Mouse (Mus musculus) lung, adult 2 months (tissue): ENCODE measurements around the gene Hyal1. TPM values are rescaled to one million over a fixed set of nuclear protein-coding genes. Genes with fewer than 3 reads are reported as not detected.

ENCODE experiments used
- DNase-seq: peaks from one replicate; pipeline ENCODE4 v3.0.0; 2022
- H3K4me1 ChIP-seq: fragments of 200-500 bp; 2 replicates; pipeline ENCODE4 v1.6.1; 2011; ENCODE audit warnings: low read length; ENCODE audit not compliant: control insufficient read depth, insufficient read depth
- H3K4me3 ChIP-seq: fragments of 200-500 bp; replicated peaks from 2 replicates; pipeline ENCODE3; 2011; ENCODE audit warnings: low read depth, mild to moderate bottlenecking, control low read depth, low read length; ENCODE audit errors: extremely low read depth
- CTCF ChIP-seq: fragments of 200-500 bp; IDR thresholded peaks from 2 replicates; pipeline ENCODE4 v1.5.1; 2011; ENCODE audit warnings: mild to moderate bottlenecking, low read length, control low read depth; ENCODE audit not compliant: insufficient read depth
- POLR2A ChIP-seq: fragments of 200-500 bp; IDR thresholded peaks from 2 replicates; pipeline ENCODE4 v1.6.1; 2011; ENCODE audit warnings: low read depth, mild to moderate bottlenecking, control low read depth, low read length, borderline replicate concordance; ENCODE audit errors: extremely low read depth
- WGBS: fragments of 180-500 bp; shearing (Covaris S2); methylation state at CpG from one replicate; pipeline ENCODE4 v1.1.7; 2018; 5-methylcytosine and 5-hydroxymethylcytosine counted together
- polyA plus RNA-seq: library from polyadenylated mRNA; depleted of rRNA; stranded (reverse); fragments of >200 nt; gene quantifications from 2 replicates; pipeline ENCODE4 v1.2.3, GENCODE M21; 2012

The Hyal1 gene
- polyA plus RNA-seq, 1 experiment, result 26.5 TPM

GRCm38 (mm10) chr9:107549297-107550074 lies 27.2 kb upstream of the Hyal1 start:
- Histone ChIP-seq H3K4me3 (no peak overlapping the region), H3K4me1 (peaks cover 19% of the 10 kb centered on the region)
- DNase-seq, result no peak
- 84% methylated on average over 20 of the region's 20 CpGs for WGBS
- TF ChIP-seq POLR2A, result no peak
- no peak for TF ChIP-seq CTCF

GRCm38 (mm10) chr9:107550491-107551116 lies 26.1 kb upstream of the Hyal1 start:
- WGBS, result 55% methylated on average over 23 of the region's 23 CpGs
- no peak for DNase-seq
- TF ChIP-seq POLR2A (no peak), CTCF (no peak)
- peaks cover 19% of the 10 kb centered on the region for H3K4me1 ChIP-seq
- no peak overlapping the region for H3K4me3 ChIP-seq

- TF ChIP-seq POLR2A (peak; percentile 42; the same call in 1 of the 2 replicates), CTCF (no peak)
- peak within 1 kb of the TSS; percentile 61 for H3K4me3 ChIP-seq
- peak; percentile 68 for DNase-seq
- WGBS, result 3% methylated on average over 63 of the region's 63 CpGs
- peaks cover 19% of the 10 kb centered on the region for H3K4me1 ChIP-seq
Measured at GRCm38 (mm10) chr9:107551117-107551889, 25.4 kb upstream of the Hyal1 start, which contains the start of gene Rassf1. TSS of gene Rassf1 (plus strand) at chr9:107551555.

DNA sequence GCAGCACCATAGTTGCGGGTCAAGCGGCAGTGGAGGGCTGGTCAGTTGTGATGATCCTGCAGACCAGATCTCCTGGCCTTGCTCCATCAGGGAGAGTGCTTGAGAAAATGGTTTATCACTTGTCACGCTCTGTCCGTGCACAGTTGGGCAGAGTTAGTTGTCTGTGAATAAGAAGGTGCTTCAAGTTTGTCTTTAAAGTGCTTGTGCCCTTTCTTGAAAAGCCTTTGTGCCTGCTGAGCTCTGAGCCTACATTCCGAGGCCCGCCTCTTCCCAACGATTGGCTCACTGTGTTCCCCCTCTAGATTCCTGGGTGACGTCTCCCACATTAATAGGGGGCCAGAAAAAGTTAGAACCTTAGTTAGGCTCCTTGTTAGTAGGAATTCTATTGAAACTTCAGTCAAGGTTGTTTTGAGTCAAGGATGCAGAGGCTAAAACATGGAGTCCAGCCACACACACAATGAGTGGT lies 24.8 kb upstream of the Hyal1 start:
- DNase-seq, result no peak
- TF ChIP-seq CTCF (no peak), POLR2A (no peak)
- 23% methylated on average over 8 of the region's 8 CpGs for WGBS
- H3K4me3 ChIP-seq, result peak overlapping the region; percentile 61
- H3K4me1 ChIP-seq, result peaks cover 19% of the 10 kb centered on the region

DNA sequence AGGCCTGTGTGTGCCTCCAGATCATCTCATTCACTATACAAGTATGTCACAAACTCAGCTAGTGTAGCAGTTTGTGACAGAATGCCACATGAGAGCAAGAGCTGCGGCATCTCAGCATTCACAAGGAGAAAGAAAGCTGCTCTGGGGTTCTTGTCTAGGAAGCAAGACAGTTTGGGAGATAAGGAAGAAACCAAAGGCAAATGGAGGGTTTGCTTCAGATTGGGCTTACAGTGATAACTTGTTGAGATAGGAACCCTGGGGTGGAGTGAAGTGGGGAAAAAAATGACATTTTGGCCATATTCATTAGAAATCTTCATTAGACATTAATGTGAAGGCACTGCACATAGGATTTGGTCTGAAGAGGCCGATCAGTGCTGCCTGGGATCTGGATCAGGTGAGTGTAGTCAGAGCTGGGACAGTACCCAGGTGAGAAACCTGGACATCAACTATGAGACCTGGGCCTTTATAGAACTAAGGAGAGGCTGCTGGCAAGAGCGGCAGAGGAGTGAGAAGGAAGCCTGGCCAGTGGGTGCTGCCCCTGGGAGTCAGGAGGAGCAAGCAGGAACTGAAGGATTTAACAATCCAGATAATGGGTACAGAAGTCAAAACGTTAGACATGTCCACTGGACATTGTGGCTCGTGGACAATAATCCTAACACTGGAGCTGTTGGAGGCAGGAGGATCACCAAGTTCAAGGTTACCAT lies 23.9 kb upstream of the Hyal1 start:
- TF ChIP-seq POLR2A (no peak), CTCF (no peak)
- no peak for DNase-seq
- Histone ChIP-seq H3K4me3 (no peak overlapping the region), H3K4me1 (peaks cover 19% of the 10 kb centered on the region)
- 82% methylated on average over 5 of the region's 5 CpGs for WGBS

GRCm38 (mm10) chr9:107553541-107554318 lies 23.0 kb upstream of the Hyal1 start:
- peaks cover 19% of the 10 kb centered on the region for H3K4me1 ChIP-seq
- peak overlapping the region; percentile 54 for H3K4me3 ChIP-seq
- WGBS, result 7% methylated on average over 37 of the region's 37 CpGs
- TF ChIP-seq POLR2A (no peak), CTCF (no peak)
- DNase-seq, result peak; percentile 53

DNA sequence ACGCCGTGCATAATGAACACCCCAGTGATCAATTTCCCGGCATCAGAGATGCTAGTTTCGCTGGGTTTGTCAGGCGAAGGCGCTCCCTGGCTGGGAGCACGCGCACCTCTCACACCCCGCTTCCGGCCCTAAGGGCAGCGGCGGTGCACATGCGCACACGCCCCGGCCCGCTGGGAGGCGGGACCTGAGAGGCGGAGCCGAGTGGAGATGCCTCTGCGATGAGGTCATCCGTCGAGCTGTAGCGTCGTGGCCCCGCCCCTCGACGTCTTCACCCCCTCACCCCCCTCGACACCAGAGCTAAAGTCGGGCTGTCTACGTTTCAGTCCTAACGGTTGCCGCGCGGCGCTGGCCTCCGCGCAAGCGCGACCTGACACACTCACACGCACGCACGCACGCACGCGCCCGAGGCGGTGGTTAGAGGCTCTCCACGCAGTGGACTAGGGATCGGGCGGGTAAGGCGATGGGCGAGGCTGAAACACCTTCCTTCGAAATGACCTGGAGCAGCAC lies 22.4 kb upstream of the Hyal1 start:
- under 1% methylated on average over 53 of the region's 53 CpGs for WGBS
- peak; percentile 91 for DNase-seq

GRCm38 (mm10) chr9:107555031-107555457 lies 21.7 kb upstream of the Hyal1 start:
- Histone ChIP-seq H3K4me3 (peak overlapping the region; percentile 94), H3K4me1 (peaks cover 19% of the 10 kb centered on the region)
- DNase-seq, result peak; percentile 73
- TF ChIP-seq CTCF (no peak), POLR2A (peak; percentile 80; the same call in 1 of the 2 replicates)
- WGBS, result under 1% methylated on average over 23 of the region's 23 CpGs

More for the DNA sequence above, 22.4 kb upstream of the Hyal1 start:
- TF ChIP-seq POLR2A, result peak; percentile 86
- no peak for TF ChIP-seq CTCF
- peaks cover 19% of the 10 kb centered on the region for H3K4me1 ChIP-seq
- peak overlapping the region; percentile 94 for H3K4me3 ChIP-seq
